Mouse (Mus musculus) testis, adult 2 months (tissue): ENCODE data around the gene Nfyb.

Experiments used
- CTCF ChIP-seq: fragments of 200-500 bp; IDR thresholded peaks from 2 replicates; pipeline ENCODE4 v1.5.1; 2012; ENCODE audit warnings: low read depth, mild to moderate bottlenecking, inconsistent platforms, low read length, moderate library complexity; ENCODE audit not compliant: control insufficient read depth, insufficient read depth, insufficient replicate concordance
- POLR2A ChIP-seq: fragments of 200-500 bp; IDR thresholded peaks from 2 replicates; pipeline ENCODE4 v1.6.1; 2012; ENCODE audit warnings: low read depth, mild to moderate bottlenecking, inconsistent platforms, low read length, moderate library complexity; ENCODE audit not compliant: control insufficient read depth

DNA sequence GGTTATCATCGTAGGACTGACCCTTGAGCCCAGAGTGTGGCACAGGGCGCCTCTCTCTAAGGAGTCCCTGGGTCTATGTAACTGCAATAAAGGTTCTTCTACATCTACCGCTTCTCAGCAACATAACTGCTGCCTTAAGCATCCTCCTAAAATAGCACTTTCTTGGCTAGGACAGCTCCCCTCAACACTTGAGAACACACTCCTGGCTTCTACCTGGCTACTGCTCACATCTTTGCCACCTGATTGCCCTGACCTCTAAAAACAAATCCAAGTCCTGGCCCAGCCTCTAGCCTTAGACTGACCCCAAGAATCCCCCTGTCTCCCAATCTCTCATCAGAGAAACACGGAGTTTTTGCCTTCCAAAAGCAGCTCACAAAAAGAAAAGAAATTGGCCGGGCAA is 10.9 kb upstream of the Nfyb start:
- TF ChIP-seq POLR2A, result no peak
- no peak for TF ChIP-seq CTCF
